Mouse (Mus musculus) spleen, embryonic (tissue): ENCODE results near the gene Gm20388.

Source experiments
- CTCF ChIA-PET: fragments of 350-600 bp; sonication (Branson Sonifier 250); formaldehyde crosslinking; loops from one replicate; lab custom pipeline; 2022; lab: Charles Lee

Gm20388 gene

GRCm38 (mm10) chr8:123122059-123122458, 3211.4 kb downstream of the Gm20388 start:
- CTCF ChIA-PET = interaction anchor here (0.6 kb wide), 1 partner anchor 9 kb away, joined by 3 read pairs; no protein-coding TSS in a partner anchor

- CTCF ChIA-PET = no interaction called here
Measured at GRCm38 (mm10) chr8:123122670-123123069, 3212.0 kb downstream of the Gm20388 start.

GRCm38 (mm10) chr8:123126193-123126816, 3215.7 kb downstream of the Gm20388 start:
- CTCF ChIA-PET = no interaction called here

DNA sequence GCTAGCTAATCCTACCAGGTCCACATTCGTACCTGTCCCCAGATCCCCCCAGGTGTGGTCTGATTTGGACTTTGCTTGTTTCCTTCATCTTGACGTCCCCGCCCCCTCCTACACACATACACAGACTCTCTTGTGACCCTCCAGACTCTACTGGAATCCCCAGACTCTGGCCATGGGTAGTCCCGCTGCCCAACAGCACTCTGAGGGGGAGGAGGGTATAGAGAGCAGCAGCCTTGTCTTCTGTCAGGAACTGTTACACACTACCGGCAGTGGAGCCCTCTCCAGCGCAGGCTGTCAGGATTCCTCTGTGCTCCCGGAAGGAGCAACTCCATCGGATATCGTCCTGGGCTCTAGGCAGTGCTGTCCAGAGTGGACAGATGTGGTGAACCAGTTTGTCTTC, 3220.4 kb downstream of the Gm20388 start:
- CTCF ChIA-PET = no interaction called here

- CTCF ChIA-PET = no interaction called here
Measured at GRCm38 (mm10) chr8:123132953-123133352, 3222.3 kb downstream of the Gm20388 start.

GRCm38 (mm10) chr8:123134149-123134713, 3223.6 kb downstream of the Gm20388 start:
- CTCF ChIA-PET = no interaction called here

- CTCF ChIA-PET = no interaction called here
Measured at GRCm38 (mm10) chr8:123135406-123135805, 3224.8 kb downstream of the Gm20388 start.

DNA sequence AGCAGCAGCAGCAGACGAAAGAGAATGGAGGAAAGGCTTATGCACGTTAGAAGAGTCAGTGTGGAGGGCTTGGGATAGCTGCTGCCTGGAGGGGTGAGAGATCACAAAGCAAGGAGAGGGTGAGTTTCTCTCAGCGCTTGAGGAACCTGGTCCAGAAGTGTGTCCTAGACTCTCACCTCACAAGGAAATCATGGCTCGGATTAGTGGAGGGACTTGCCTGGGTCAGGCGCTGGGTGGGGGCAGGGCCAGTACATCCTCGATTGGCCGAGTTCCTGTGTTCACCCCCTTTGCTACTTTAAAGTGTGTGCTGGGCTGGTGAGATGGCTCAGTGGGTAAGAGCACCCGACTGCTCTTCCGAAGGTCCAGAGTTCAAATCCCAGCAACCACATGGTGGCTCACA, 3225.2 kb downstream of the Gm20388 start:
- CTCF ChIA-PET = no interaction called here

- CTCF ChIA-PET = no interaction called here
Measured at GRCm38 (mm10) chr8:123136287-123136686, 3225.6 kb downstream of the Gm20388 start.

- CTCF ChIA-PET = no interaction called here
Measured at GRCm38 (mm10) chr8:123137645-123138077, 3227.0 kb downstream of the Gm20388 start.

GRCm38 (mm10) chr8:123138741-123139140, 3228.1 kb downstream of the Gm20388 start:
- CTCF ChIA-PET = no interaction called here

DNA sequence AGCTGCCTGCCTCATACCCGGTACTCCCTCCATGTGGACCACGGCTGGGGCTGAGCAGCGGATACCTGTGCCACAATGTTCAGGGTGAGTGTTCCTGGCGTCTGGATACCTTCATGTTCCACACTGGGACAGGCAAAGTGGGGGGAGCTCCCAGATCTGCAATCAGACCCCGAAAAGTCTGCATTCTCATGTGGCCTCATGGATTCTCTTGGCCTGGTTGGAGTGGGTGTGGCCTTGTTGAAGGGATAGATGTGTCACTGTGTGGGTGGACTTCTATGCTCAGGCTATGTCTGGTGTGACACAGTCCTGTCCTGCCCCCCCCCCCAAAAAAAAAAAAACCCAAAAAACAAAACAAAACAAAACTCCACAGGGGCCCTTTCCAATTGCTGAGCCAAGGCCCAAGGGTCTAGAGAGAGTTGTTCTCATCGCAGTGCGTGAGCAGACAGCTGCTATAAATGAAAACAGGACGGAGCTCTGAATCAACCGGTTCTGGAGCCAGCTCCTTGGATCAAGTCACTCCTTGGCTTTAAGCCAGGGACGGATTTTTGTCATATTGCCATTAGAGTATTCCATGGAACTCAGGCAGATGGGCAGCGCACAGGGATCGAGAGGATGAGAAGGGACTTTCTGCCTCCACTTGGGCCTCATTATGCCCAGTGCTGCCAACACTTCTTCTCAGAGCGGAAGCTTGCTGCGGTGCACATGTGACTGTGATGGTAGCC, 3231.3 kb downstream of the Gm20388 start:
- CTCF ChIA-PET = interaction anchor here (0.6 kb wide), 1 partner anchor 69 kb away, joined by 3 read pairs; no protein-coding TSS in a partner anchor

GRCm38 (mm10) chr8:123145279-123145678, 3234.6 kb downstream of the Gm20388 start:
- CTCF ChIA-PET = no interaction called here

GRCm38 (mm10) chr8:123146390-123146789, 3235.7 kb downstream of the Gm20388 start:
- CTCF ChIA-PET = no interaction called here

- CTCF ChIA-PET = interaction anchor here (0.6 to 0.7 kb wide), 2 partner anchors 25 to 119 kb away, joined by 3 to 6 read pairs; no protein-coding TSS in a partner anchor
Measured at GRCm38 (mm10) chr8:123150737-123151171, 3240.1 kb downstream of the Gm20388 start.

DNA sequence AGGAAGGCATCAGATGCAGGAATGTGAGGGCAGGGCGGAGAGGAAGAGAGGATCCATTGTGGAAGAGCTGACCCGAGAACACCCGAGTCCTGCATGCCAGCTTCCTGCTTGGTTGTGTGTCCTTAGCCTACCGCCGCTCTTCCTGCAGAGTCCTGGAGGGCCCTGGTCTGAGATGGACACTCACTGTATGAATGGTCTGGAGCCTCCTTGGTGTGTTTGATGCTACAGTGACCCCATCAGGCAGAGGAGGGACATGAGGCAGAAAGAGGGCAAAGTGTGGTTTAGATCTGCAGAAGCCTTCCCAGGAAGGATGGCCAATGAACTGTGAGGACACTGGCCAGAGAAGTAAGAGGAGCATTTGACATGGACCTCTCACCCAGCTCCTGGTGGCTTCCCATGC, 3244.5 kb downstream of the Gm20388 start:
- CTCF ChIA-PET = no interaction called here

GRCm38 (mm10) chr8:123156070-123156773, 3245.6 kb downstream of the Gm20388 start:
- CTCF ChIA-PET = interaction anchor here (0.6 to 0.7 kb wide), 2 partner anchors 35 to 55 kb away, joined by 4 to 5 read pairs; no protein-coding TSS in a partner anchor

DNA sequence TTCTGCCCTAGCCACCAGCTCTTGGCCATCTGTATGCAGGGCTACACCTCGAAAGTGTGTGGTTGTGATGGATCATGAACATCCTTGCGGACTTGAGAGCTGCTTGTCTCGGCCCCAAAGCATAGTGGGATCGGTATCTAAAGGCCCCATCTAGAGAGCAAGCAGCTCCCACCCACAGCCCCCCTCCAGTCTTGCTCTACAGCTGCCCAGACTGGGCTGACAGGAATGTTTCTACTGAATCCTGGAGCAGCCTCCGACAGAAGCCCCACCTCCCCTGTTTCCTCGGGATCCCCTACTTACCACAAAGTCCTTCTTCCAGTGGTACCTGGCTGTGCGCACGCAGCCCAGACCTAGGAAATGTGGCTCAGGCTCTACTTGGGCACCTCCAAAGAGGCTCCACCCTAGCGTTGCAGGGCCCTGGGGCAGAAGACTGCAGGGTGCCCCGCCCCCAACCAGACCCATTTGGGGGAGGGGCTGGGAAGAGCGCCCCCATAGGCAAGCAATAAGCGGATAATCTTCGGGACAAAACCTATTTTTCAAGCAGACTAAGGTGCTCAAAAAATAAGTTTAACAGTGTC, 3247.3 kb downstream of the Gm20388 start, which contains the start of gene Sult5a1:
Gene Sult5a1, minus strand, starts transcription at position 428 of the 578 bp plus-strand sequence.
- CTCF ChIA-PET = no interaction called here

DNA sequence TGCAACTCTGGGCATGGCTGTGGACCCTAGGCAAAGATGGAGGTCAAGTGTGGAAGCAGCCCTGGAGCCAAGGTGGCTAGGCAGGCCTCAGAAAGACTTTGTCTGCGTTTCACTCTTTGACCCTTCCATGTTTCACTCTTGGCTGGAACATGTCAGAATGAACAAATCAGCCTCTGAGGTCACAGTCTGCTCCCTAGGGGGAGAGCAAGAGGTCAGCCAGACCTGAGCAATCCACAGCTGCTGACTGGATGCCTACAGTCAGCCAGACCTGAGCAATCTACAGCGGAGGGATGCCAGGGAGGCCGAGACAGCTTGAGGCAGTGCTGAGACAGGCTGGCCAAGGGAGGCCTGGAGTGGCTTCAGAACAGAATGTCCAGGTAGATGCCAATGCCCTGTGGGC, 3270.8 kb downstream of the Gm20388 start:
- CTCF ChIA-PET = interaction anchor here (0.7 kb wide), 1 partner anchor 56 kb away, joined by 7 read pairs; no protein-coding TSS in a partner anchor

GRCm38 (mm10) chr8:123185566-123186409, 3275.1 kb downstream of the Gm20388 start, which contains the start of gene Dpep1:
Gene Dpep1, plus strand, starts transcription at chr8:123186242.
- CTCF ChIA-PET = no interaction called here
